Mouse (Mus musculus): ENCODE data around the gene Ndufs7.

Ndufs7 gene

GRCm38 (mm10) chr10:80292251-80293146 is 43.6 kb downstream of the Ndufs7 start, which contains the start of gene Rps15:
Rps15 (plus strand) TSS chr10:80292453.
- peak; percentile 86 for DNase-seq (ENCODE audit: extremely low spot score, low read depth, low spot score)

- DNase-seq (ENCODE audit: extremely low spot score, low read depth, low spot score), result no peak
Observed at GRCm38 (mm10) chr10:80293325-80293724, 44.4 kb downstream of the Ndufs7 start.

- DNase-seq (ENCODE audit: extremely low spot score, low read depth, low spot score), result no peak
Observed at GRCm38 (mm10) chr10:80294311-80294710, 45.4 kb downstream of the Ndufs7 start.

- no peak for DNase-seq (ENCODE audit: extremely low spot score, low read depth, low spot score)
Observed at GRCm38 (mm10) chr10:80294788-80295303, 45.9 kb downstream of the Ndufs7 start.

GRCm38 (mm10) chr10:80295618-80296425 is 46.9 kb downstream of the Ndufs7 start, which contains the start of gene Apc2:
Apc2 (plus strand) TSS chr10:80295977.
- DNase-seq (ENCODE audit: extremely low spot score, low read depth, low spot score), result no peak

- DNase-seq (ENCODE audit: extremely low spot score, low read depth, low spot score), result no peak
Observed at GRCm38 (mm10) chr10:80296824-80297223, 47.9 kb downstream of the Ndufs7 start.

GRCm38 (mm10) chr10:80297526-80298133 is 48.7 kb downstream of the Ndufs7 start:
- no peak for DNase-seq (ENCODE audit: extremely low spot score, low read depth, low spot score)

- no peak for DNase-seq (ENCODE audit: extremely low spot score, low read depth, low spot score)
Observed at GRCm38 (mm10) chr10:80298571-80299281, 49.8 kb downstream of the Ndufs7 start.

GRCm38 (mm10) chr10:80299301-80299700 is 50.4 kb downstream of the Ndufs7 start:
- DNase-seq (ENCODE audit: extremely low spot score, low read depth, low spot score), result no peak

GRCm38 (mm10) chr10:80299824-80300223 is 50.9 kb downstream of the Ndufs7 start:
- DNase-seq (ENCODE audit: extremely low spot score, low read depth, low spot score), result no peak

- DNase-seq (ENCODE audit: extremely low spot score, low read depth, low spot score), result no peak
Observed at GRCm38 (mm10) chr10:80300672-80301181, 51.8 kb downstream of the Ndufs7 start.

- DNase-seq (ENCODE audit: extremely low spot score, low read depth, low spot score), result no peak
Observed at GRCm38 (mm10) chr10:80301256-80302081, 52.5 kb downstream of the Ndufs7 start.

- DNase-seq (ENCODE audit: extremely low spot score, low read depth, low spot score), result no peak
Observed at GRCm38 (mm10) chr10:80302082-80302355, 53.1 kb downstream of the Ndufs7 start.

GRCm38 (mm10) chr10:80302471-80302881 is 53.6 kb downstream of the Ndufs7 start:
- no peak for DNase-seq (ENCODE audit: extremely low spot score, low read depth, low spot score)

- DNase-seq (ENCODE audit: extremely low spot score, low read depth, low spot score), result no peak
Observed at GRCm38 (mm10) chr10:80304458-80304857, 55.5 kb downstream of the Ndufs7 start.

GRCm38 (mm10) chr10:80304862-80305261 is 55.9 kb downstream of the Ndufs7 start:
- no peak for DNase-seq (ENCODE audit: extremely low spot score, low read depth, low spot score)
